Mouse (Mus musculus) intestine, embryonic 14.5 days (tissue): ENCODE results near the gene Colec11. TPM values are rescaled to one million over a fixed set of nuclear protein-coding genes. Genes with fewer than 3 reads are reported as not detected.

Experiments used
- ATAC-seq: fragments of 200-750 bp; cut with Nextera tagmentation; replicated peaks from 2 replicates; pipeline ENCODE4 v1.8.0; 2017; ENCODE audit warnings: low read depth, moderate number of reproducible peaks, moderate TSS enrichment, moderate library complexity; ENCODE audit not compliant: low FRiP score, low TSS enrichment
- DNase-seq: peaks from one replicate; pipeline ENCODE4 v3.0.0-alpha.2; 2018; ENCODE audit warnings: low spot score
- H3K27ac ChIP-seq: fragments of 300-500 bp; sonication (generic); 2 replicates; pipeline ENCODE4 v1.5.1; 2014; ENCODE audit warnings: low read depth, mild to moderate bottlenecking, control low read depth
- H3K27me3 ChIP-seq: fragments of 300-500 bp; sonication (generic); replicated peaks from 2 replicates; pipeline ENCODE4 v1.6.1; 2014; ENCODE audit warnings: low read length, control low read depth; ENCODE audit not compliant: control insufficient read depth, insufficient read depth
- H3K36me3 ChIP-seq: fragments of 300-500 bp; sonication (generic); 2 replicates; pipeline ENCODE4 v1.6.1; 2014; ENCODE audit warnings: low read length, control low read depth; ENCODE audit not compliant: control insufficient read depth, insufficient read depth
- H3K4me1 ChIP-seq: fragments of 300-500 bp; sonication (generic); replicated peaks from 2 replicates; pipeline ENCODE4 v1.6.1; 2014; ENCODE audit warnings: low read length, control low read depth, mixed read lengths; ENCODE audit not compliant: control insufficient read depth, insufficient read depth
- H3K4me2 ChIP-seq: fragments of 300-500 bp; sonication (generic); 2 replicates; pipeline ENCODE4 v1.6.1; 2014; ENCODE audit warnings: low read length
- H3K4me3 ChIP-seq: fragments of 300-500 bp; sonication (generic); 2 replicates; pipeline ENCODE4 v1.5.1; 2014; ENCODE audit warnings: low read depth, low read length, control low read depth, mixed read lengths
- H3K9ac ChIP-seq: fragments of 300-500 bp; sonication (generic); 2 replicates; pipeline ENCODE4 v1.6.1; 2014; ENCODE audit warnings: mild to moderate bottlenecking, low read length
- H3K9me3 ChIP-seq: fragments of 300-500 bp; sonication (generic); 2 replicates; pipeline ENCODE4 v1.6.1; 2016; ENCODE audit warnings: low read length, control low read depth; ENCODE audit not compliant: control insufficient read depth
- WGBS: fragments of 180-500 bp; shearing (Covaris S2); extraction: QIAGEN DNeasy Blood & Tissue Kit; methylation state at CpG from one replicate; pipeline ENCODE4 v1.1.7; 2014; 5-methylcytosine and 5-hydroxymethylcytosine counted together
- polyA plus RNA-seq: library from polyadenylated mRNA; unstranded; fragments of >200 nt; fragmentation: Nextera tagmentation; extraction: Ambion mirVana; gene quantifications from 2 replicates; pipeline ENCODE4 v1.2.1, GENCODE M21; 2014

Colec11 gene
- polyA plus RNA-seq, 1 experiment from 2014 or later: 1.2 TPM

DNA sequence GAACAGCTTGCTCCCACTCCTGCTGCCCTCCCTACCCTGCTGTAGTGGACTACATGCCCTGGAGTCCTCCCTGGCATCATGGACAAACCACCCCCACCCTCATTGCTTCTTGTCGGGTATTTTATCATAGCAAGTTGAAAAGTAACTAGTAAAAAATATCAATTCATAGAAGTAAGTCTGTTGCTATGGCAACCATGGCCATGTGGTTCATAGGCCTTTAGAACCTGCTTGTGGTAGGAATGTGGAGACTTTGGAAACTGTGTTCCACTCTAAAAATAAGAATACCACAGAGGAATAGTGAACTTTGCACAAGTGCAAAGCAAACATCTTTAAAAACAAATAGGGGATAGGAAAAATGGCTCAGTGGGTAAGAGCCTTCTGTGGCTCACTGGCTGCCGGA lies 50.9 kb downstream of the Colec11 start:
- 76% methylated on average over 2 of the region's 2 CpGs for WGBS
- ATAC-seq: no peak

DNA sequence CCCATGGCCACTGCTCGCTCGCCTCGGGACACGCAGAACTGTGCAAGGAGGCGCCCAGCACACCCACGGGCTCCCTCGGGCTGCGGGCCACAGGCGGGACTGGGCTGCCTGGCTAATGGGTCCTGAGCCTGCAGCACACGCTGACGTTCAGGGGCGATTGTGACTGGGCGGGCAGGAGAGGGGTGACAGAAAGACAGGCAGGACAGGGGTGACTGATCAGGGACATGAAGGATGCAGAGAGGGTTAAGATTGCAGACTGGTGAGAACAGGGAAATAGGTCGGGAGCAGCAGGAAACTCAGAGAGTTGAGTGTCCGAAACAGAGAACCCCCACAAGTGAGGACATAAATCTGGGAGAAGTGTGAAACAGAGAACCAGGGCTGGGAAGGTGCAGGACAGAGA lies 70.9 kb downstream of the Colec11 start, which contains the start of gene Dcdc2c:
Gene Dcdc2c (minus strand): TSS at position 101 of the 400 bp plus-strand sequence.
- ATAC-seq (no peak), DNase-seq (no peak)
- Histone ChIP-seq H3K4me2 (no peak within 1 kb of the TSS), H3K36me3 (no peaks in the 10 kb centered on the region), H3K27ac (no peak within 1 kb of the TSS), H3K27me3 (no peaks in the 10 kb centered on the region), H3K4me3 (no peak within 1 kb of the TSS), H3K9ac (no peak within 1 kb of the TSS), H3K9me3 (no peaks in the 10 kb centered on the region), H3K4me1 (no peaks in the 10 kb centered on the region)
- WGBS: 64% methylated on average over 15 of the region's 15 CpGs

More for the DNA sequence above, 50.9 kb downstream of the Colec11 start:
- Histone ChIP-seq H3K4me3 (no peak overlapping the region), H3K4me2 (no peak overlapping the region), H3K9ac (no peak overlapping the region), H3K9me3 (0 out of 2 replicates have a peak, but pooled peaks cover 3% of the 10 kb centered on the region), H3K4me1 (no peaks in the 10 kb centered on the region), H3K36me3 (no peaks in the 10 kb centered on the region), H3K27ac (no peak overlapping the region), H3K27me3 (no peaks in the 10 kb centered on the region)
- no peak for DNase-seq

DNA sequence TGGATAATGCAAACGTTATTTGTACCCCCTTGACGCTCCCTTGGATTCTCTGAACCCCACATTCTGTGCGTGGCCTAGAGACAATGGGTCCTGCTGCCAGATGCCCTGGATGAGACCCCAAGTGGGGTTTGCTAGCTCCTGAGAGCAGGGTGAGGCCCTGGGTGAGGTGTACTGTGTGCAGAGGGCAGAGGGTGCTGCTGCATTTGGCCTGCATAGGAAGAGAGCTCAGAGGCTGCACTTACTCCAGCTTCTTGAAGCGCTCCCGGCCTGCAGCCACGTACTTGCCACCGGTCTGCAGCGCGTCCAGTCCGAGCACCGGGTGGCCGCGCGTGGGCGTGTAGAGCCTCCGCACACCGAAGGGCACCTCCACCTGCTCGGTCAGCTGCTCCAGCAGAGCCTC lies 71.4 kb downstream of the Colec11 start:
- Histone ChIP-seq H3K4me3 (no peak overlapping the region), H3K4me1 (no peaks in the 10 kb centered on the region), H3K27me3 (no peaks in the 10 kb centered on the region), H3K9me3 (no peaks in the 10 kb centered on the region), H3K27ac (no peak overlapping the region), H3K36me3 (no peaks in the 10 kb centered on the region), H3K9ac (no peak overlapping the region), H3K4me2 (no peak overlapping the region)
- ATAC-seq: no peak
- no peak for DNase-seq
- WGBS: 64% methylated on average over 18 of the region's 18 CpGs

DNA sequence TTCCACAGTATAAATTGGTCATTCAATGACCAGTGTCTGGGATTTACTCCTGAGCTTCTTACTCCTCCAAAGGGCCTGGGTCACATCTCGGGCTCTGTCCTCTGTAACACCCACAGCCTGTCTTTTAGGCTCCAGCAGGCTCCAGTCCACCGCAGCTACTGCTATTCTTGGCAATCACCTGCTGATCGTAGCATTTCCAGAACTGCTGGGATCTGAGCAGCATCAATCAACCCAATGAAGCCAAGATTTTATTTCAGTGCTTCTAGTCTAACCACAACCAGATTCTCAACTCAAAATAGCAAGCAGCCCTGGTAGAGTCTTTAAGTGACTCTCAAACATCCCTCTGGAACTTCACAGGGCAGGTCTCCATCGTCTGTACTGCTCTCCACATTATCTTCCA lies 74.3 kb downstream of the Colec11 start:
- Histone ChIP-seq H3K4me3 (no peak overlapping the region), H3K4me1 (no peaks in the 10 kb centered on the region), H3K9ac (no peak overlapping the region), H3K9me3 (no peaks in the 10 kb centered on the region), H3K27ac (no peak overlapping the region), H3K27me3 (no peaks in the 10 kb centered on the region), H3K4me2 (no peak overlapping the region), H3K36me3 (no peaks in the 10 kb centered on the region)
- WGBS: 59% methylated on average over 4 of the region's 4 CpGs
- ATAC-seq (no peak), DNase-seq (no peak)

Other genes starting within 250 kb of the Colec11 start
- 0.12 TPM in 2 replicates for gene Dcdc2c, start 71.0 kb downstream of the Colec11 start, polyA plus RNA-seq
- not detected in 2 replicates for gene Allc, start 40.9 kb downstream of the Colec11 start, polyA plus RNA-seq
- gene Rps7, start 12.6 kb upstream of the Colec11 start, polyA plus RNA-seq: 988 and 1,086 TPM in 2 replicates
- 29.2 and 30.0 TPM in 2 replicates for gene Rnaseh1, start 26.2 kb upstream of the Colec11 start, polyA plus RNA-seq
- 76.4 and 78.7 TPM in 2 replicates for gene Adi1, start 51.9 kb upstream of the Colec11 start, polyA plus RNA-seq
- 40.9 and 43.5 TPM in 2 replicates for gene Trappc12, start 127.1 kb upstream of the Colec11 start, polyA plus RNA-seq
- gene Eipr1, start 128.4 kb upstream of the Colec11 start, polyA plus RNA-seq: 31.0 and 32.4 TPM in 2 replicates